In the genomic region with DNA sequence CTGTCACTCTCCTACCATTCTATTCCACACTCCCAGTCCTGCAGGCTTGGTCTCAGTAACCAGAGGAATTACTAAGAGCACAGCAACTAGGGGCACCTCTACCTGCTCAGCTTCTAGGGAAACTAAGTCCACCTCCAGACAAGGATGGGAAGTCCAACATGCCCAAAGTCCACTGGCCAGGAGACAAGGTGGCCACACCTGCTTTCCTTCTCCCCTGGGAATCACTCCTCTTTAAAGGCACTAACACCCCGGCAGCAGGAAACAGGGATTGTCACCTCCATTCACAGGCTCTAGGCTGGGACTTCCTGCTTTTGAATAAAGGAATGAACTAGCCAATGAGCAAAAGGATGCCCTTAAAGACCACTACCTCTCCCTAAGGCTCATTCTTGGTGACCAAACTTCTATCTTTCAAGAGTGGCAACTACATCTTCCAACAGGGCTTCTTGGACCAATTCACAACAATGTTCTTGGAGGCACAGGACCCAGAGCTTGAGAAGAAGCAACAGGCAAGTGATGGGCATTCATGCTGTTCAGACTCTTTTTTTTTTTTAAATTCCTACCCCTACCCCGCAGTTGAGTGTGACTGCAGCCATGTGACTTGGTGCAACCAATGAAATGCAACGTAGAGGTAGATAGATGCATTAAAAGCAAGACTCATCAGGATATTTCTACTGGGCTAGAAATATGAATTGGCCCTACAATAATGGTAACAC, we compare ENCODE assay signal across 13 mouse cellular contexts. TPM values are rescaled to one million over a fixed set of nuclear protein-coding genes. Genes with fewer than 3 reads are reported as not detected.
DNase-seq lines count a peak whose midpoint lies in the region; ATAC-seq and TF ChIP-seq lines count a peak whose summit lies in the region.
"Had no signal": no experiment of that assay in that cellular context is flagged by ENCODE, and none has a peak within 500 bp of the region (broad histone marks: within the 10 kb centered on the region; RNA-seq: fewer than 3 reads in every experiment).

No protein-coding gene starts in this region.

- no peaks in the 10 kb centered on the region for H3K36me3 ChIP-seq in heart, embryonic 16.5 days (ENCODE audit: control insufficient read depth, insufficient read depth)
- H3K36me3 ChIP-seq in megakaryocyte, embryonic 14.5 days (replicated peaks; ENCODE audit: low read length), result peaks cover 27% of the 10 kb centered on the region
- H3K36me3 ChIP-seq in forebrain, embryonic 13.5 days (ENCODE audit: poor library complexity, severe bottlenecking), result no peaks in the 10 kb centered on the region
- no peaks in the 10 kb centered on the region for H3K36me3 ChIP-seq in liver, postnatal 0 days (replicated peaks; ENCODE audit: insufficient read depth, low read length)

- H3K4me1 ChIP-seq in heart, embryonic 16.5 days (ENCODE audit: control insufficient read depth, insufficient read depth, low read length), result peaks cover 49% of the 10 kb centered on the region
- H3K4me1 ChIP-seq in megakaryocyte, embryonic 14.5 days, result peaks cover 72% of the 10 kb centered on the region
- H3K4me1 ChIP-seq in forebrain, embryonic 13.5 days, result peaks cover 71% of the 10 kb centered on the region
- peaks cover 72% of the 10 kb centered on the region for H3K4me1 ChIP-seq in liver, postnatal 0 days (ENCODE audit: insufficient read depth)

- no peak overlapping the region for H3K4me3 ChIP-seq in heart, embryonic 16.5 days (ENCODE audit: low read length)
- peak overlapping the region; percentile 99 for H3K4me3 ChIP-seq in megakaryocyte, embryonic 14.5 days (replicated peaks)
- H3K4me3 ChIP-seq in forebrain, embryonic 13.5 days, result 0 out of 2 replicates have a peak overlapping the region, but pooled peaks have one; percentile 6
- peak overlapping the region; percentile 5; the same call in 1 of the 2 replicates for H3K4me3 ChIP-seq in liver, postnatal 0 days (ENCODE audit: low read depth, low read length)

- TF ChIP-seq EP300 in liver, postnatal 0 days (IDR thresholded peaks at IDR 0.05; ENCODE audit: low read depth), result no peak

- H3K9ac ChIP-seq in heart, embryonic 16.5 days (ENCODE audit: low read length), result no peak overlapping the region
- no peak overlapping the region for H3K9ac ChIP-seq in forebrain, embryonic 13.5 days
- peak overlapping the region; percentile 24; the same call in 1 of the 2 replicates for H3K9ac ChIP-seq in liver, postnatal 0 days (replicated peaks)

- WGBS in heart, embryonic 16.5 days, result 66% methylated on average over 3 of the region's 3 CpGs
- WGBS in forebrain, embryonic 13.5 days, result 81% methylated on average over 3 of the region's 3 CpGs
- 41% methylated on average over 3 of the region's 3 CpGs for WGBS in liver, postnatal 0 days (ENCODE audit: insufficient replicate concordance)

- no peaks in the 10 kb centered on the region for H3K27me3 ChIP-seq in heart, embryonic 16.5 days (ENCODE audit: control insufficient read depth, insufficient read depth, low read length)
- no peaks in the 10 kb centered on the region for H3K27me3 ChIP-seq in megakaryocyte, embryonic 14.5 days (replicated peaks)
- H3K27me3 ChIP-seq in forebrain, embryonic 13.5 days, result no peaks in the 10 kb centered on the region
- H3K27me3 ChIP-seq in liver, postnatal 0 days (ENCODE audit: insufficient read depth, low read length), result no peaks in the 10 kb centered on the region
- H3K27me3 ChIP-seq: Patski had no signal

- no peaks in the 10 kb centered on the region for H3K9me3 ChIP-seq in heart, embryonic 16.5 days (replicated peaks; ENCODE audit: control insufficient read depth, low read length)
- H3K9me3 ChIP-seq in megakaryocyte, embryonic 14.5 days, result no peaks in the 10 kb centered on the region
- H3K9me3 ChIP-seq in forebrain, embryonic 13.5 days (replicated peaks), result no peaks in the 10 kb centered on the region
- no peaks in the 10 kb centered on the region for H3K9me3 ChIP-seq in liver, postnatal 0 days (ENCODE audit: low read length)

- ATAC-seq in heart, embryonic 16.5 days (replicated peaks; ENCODE audit: extremely low read depth, insufficient read depth, low FRiP score), result no peak
- ATAC-seq in megakaryocyte, adult 5-6 weeks (ENCODE audit: poor library complexity, severe bottlenecking), result no peak
- ATAC-seq in forebrain, embryonic 13.5 days, result no peak
- no peak for ATAC-seq in liver, postnatal 0 days

- H3K4me2 ChIP-seq in heart, embryonic 16.5 days (ENCODE audit: low read depth, low read length), result peak overlapping the region; percentile 76
- H3K4me2 ChIP-seq in forebrain, embryonic 13.5 days, result peak overlapping the region; percentile 91; the same call in 1 of the 2 replicates
- peak overlapping the region; percentile 93 for H3K4me2 ChIP-seq in liver, postnatal 0 days (ENCODE audit: low read depth, low read length)

- H3K27ac ChIP-seq in heart, embryonic 16.5 days (ENCODE audit: low read length), result no peak overlapping the region
- H3K27ac ChIP-seq in forebrain, embryonic 13.5 days, result no peak overlapping the region
- peak overlapping the region; percentile 64 for H3K27ac ChIP-seq in liver, postnatal 0 days (ENCODE audit: low read depth)

- DNase-seq in heart, adult 18-20 months, result no peak
- DNase-seq in liver, postnatal 0 days, result peak; percentile 12
- no peak for DNase-seq in thymus, adult 18-20 months
- DNase-seq: adrenal gland, postnatal 36 days; cerebellum, postnatal 25 days; kidney, adult 9 months; left cerebral cortex, postnatal 4 days; thymus, postnatal 25 days had no signal

- no peak for TF ChIP-seq CTCF in liver, postnatal 0 days (IDR thresholded peaks at IDR 0.05; ENCODE audit: low read depth)

RNA-seq across cellular contexts. Expression of a gene that starts 3.0 kb away (rescaled TPM):
- polyA plus RNA-seq in heart, embryonic 16.5 days (2015; fragmentation: Nextera tagmentation; extraction: Ambion mirVana), result 44.4 and 46.1 TPM in 2 replicates
- total RNA-seq in heart, adult 18-20 months (2021), result 10 to 100 TPM; 13.8 to 18.2 TPM
- polyA plus RNA-seq in megakaryocyte, embryonic 14.5 days (2012; ENCODE audit: insufficient read depth, low replicate concordance), result 20.9 and 22.8 TPM in 2 replicates
- total RNA-seq in megakaryocyte, adult 5-6 weeks (2015), result 60.6 and 66.0 TPM in 2 replicates
- 72.4 and 76.5 TPM in 2 replicates for total RNA-seq in megakaryocyte, adult 5-6 weeks (2017)
- 84.1 and 88.2 TPM in 2 replicates for polyA plus RNA-seq in forebrain, embryonic 13.5 days (2015; fragmentation: Nextera tagmentation; extraction: Ambion mirVana)
- 22.0 and 24.9 TPM in 2 replicates for polyA plus RNA-seq in liver, postnatal 0 days (2015; fragmentation: Nextera tagmentation; extraction: Ambion mirVana)

RNA-seq across cellular contexts. Expression of a gene that starts 49.9 kb away (rescaled TPM):
- 35.8 and 40.3 TPM in 2 replicates for polyA plus RNA-seq in heart, embryonic 16.5 days (2015; fragmentation: Nextera tagmentation; extraction: Ambion mirVana)
- total RNA-seq in heart, adult 18-20 months (2021), result 10 to 100 TPM; 33.8 to 46.0 TPM
- 4.5 and 11.6 TPM in 2 replicates for polyA plus RNA-seq in megakaryocyte, embryonic 14.5 days (2012; ENCODE audit: insufficient read depth, low replicate concordance)
- total RNA-seq in megakaryocyte, adult 5-6 weeks (2015), result 1.8 and 3.5 TPM in 2 replicates
- 2.6 and 3.6 TPM in 2 replicates for total RNA-seq in megakaryocyte, adult 5-6 weeks (2017)
- polyA plus RNA-seq in forebrain, embryonic 13.5 days (2015; fragmentation: Nextera tagmentation; extraction: Ambion mirVana), result 49.7 and 57.8 TPM in 2 replicates
- 80.4 and 85.0 TPM in 2 replicates for polyA plus RNA-seq in liver, postnatal 0 days (2015; fragmentation: Nextera tagmentation; extraction: Ambion mirVana)
